Mouse (Mus musculus): ENCODE results near the gene Tescl. TPM values are rescaled to one million over a fixed set of nuclear protein-coding genes. Genes with fewer than 3 reads are reported as not detected.

Gene Tescl
- polyA plus RNA-seq, 1 experiment from 2014 or later = not detected

DNA sequence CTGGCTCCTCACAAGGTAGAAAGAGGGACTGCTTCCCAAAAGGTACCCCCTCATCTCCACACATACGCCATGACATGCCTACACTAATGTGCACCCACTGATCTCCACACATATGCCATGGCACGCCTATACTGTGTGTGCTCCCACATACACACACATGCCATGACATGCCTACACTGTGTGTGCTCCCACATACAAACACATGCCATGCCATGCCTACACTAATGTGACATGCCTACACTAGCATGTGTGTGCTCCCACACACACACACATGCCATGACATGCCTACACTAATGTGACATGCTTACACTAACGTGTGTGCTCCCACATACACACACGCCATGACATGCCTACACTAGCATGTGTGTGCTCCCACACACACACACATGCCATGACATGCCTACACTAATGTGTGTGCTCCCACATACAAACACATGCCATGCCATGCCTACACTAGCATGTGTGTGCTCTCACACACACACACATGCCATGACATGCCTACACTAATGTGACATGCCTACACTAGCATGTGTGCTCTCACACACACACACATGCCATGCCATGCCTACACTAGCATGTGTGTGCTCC lies 43.5 kb downstream of the Tescl start:
- Histone ChIP-seq H3K9ac (replicated peaks; ENCODE audit: low read length) (no peak overlapping the region), H3K4me2 (ENCODE audit: low read length) (no peak overlapping the region), H3K4me3 (replicated peaks; ENCODE audit: low read depth, low read length) (no peak overlapping the region), H3K4me1 (ENCODE audit: control insufficient read depth, insufficient read depth, low read length) (no peaks in the 10 kb centered on the region), H3K9me3 (ENCODE audit: control insufficient read depth, low read length) (no peaks in the 10 kb centered on the region), H3K36me3 (ENCODE audit: control insufficient read depth, insufficient read depth, low read length) (peaks cover 77% of the 10 kb centered on the region), H3K27ac (replicated peaks; ENCODE audit: low read depth, low read length) (no peak overlapping the region), H3K27me3 (ENCODE audit: control insufficient read depth, insufficient read depth, low read length) (no peaks in the 10 kb centered on the region)
- 99% methylated on average over 4 of the region's 4 CpGs for WGBS
- DNase-seq (no peak), ATAC-seq (ENCODE audit: low FRiP score, low TSS enrichment) (no peak)

DNA sequence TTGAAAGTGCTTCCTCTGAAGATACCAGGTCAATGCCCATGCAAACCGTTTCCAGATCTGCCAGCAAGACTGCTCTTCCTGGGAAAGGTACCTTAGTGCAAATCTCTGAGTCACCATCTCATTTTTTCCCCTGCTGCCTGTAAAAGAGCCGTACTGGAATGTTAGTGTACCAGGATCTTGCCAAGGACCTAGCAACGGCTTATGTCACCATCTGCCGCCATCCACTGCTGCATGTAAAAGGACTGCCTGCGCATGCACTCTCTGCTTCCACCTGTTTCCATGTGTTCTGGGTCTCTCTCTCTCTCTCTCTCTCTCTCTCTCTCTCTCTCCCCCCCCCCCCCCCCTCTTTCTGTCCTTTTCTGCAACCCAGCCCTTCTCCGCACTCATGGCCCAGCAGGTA lies 45.2 kb downstream of the Tescl start:
- no peak overlapping the region for H3K27ac ChIP-seq (replicated peaks; ENCODE audit: low read depth, low read length)
- peaks cover 60% of the 10 kb centered on the region for H3K36me3 ChIP-seq (ENCODE audit: control insufficient read depth, insufficient read depth, low read length)
- 94% methylated on average over 6 of the region's 6 CpGs for WGBS
- H3K4me2 ChIP-seq (ENCODE audit: low read length) = no peak overlapping the region
- DNase-seq (no peak), ATAC-seq (ENCODE audit: low FRiP score, low TSS enrichment) (no peak)
- H3K4me1 ChIP-seq (ENCODE audit: control insufficient read depth, insufficient read depth, low read length) = no peaks in the 10 kb centered on the region
- H3K9me3 ChIP-seq (ENCODE audit: control insufficient read depth, low read length) = no peaks in the 10 kb centered on the region
- no peak overlapping the region for H3K4me3 ChIP-seq (replicated peaks; ENCODE audit: low read depth, low read length)
- H3K27me3 ChIP-seq (ENCODE audit: control insufficient read depth, insufficient read depth, low read length) = no peaks in the 10 kb centered on the region
- H3K9ac ChIP-seq (replicated peaks; ENCODE audit: low read length) = no peak overlapping the region

GRCm38 (mm10) chr7:24287670-24288069 lies 46.1 kb downstream of the Tescl start:
- H3K27ac ChIP-seq (replicated peaks; ENCODE audit: low read depth, low read length) = no peak overlapping the region
- H3K4me2 ChIP-seq (ENCODE audit: low read length) = no peak overlapping the region
- DNase-seq (no peak), ATAC-seq (ENCODE audit: low FRiP score, low TSS enrichment) (no peak)
- peaks cover 54% of the 10 kb centered on the region for H3K36me3 ChIP-seq (ENCODE audit: control insufficient read depth, insufficient read depth, low read length)
- no peaks in the 10 kb centered on the region for H3K4me1 ChIP-seq (ENCODE audit: control insufficient read depth, insufficient read depth, low read length)
- 84% methylated on average over 5 of the region's 5 CpGs for WGBS
- no peaks in the 10 kb centered on the region for H3K27me3 ChIP-seq (ENCODE audit: control insufficient read depth, insufficient read depth, low read length)
- H3K9ac ChIP-seq (replicated peaks; ENCODE audit: low read length) = no peak overlapping the region
- H3K4me3 ChIP-seq (replicated peaks; ENCODE audit: low read depth, low read length) = no peak overlapping the region
- H3K9me3 ChIP-seq (ENCODE audit: control insufficient read depth, low read length) = no peaks in the 10 kb centered on the region

- H3K4me3 ChIP-seq (replicated peaks; ENCODE audit: low read depth, low read length) = no peak overlapping the region
- DNase-seq = no peak
- H3K4me2 ChIP-seq (ENCODE audit: low read length) = no peak overlapping the region
- 77% methylated on average over 4 of the region's 4 CpGs for WGBS
- H3K36me3 ChIP-seq (ENCODE audit: control insufficient read depth, insufficient read depth, low read length) = peaks cover 46% of the 10 kb centered on the region
- no peaks in the 10 kb centered on the region for H3K4me1 ChIP-seq (ENCODE audit: control insufficient read depth, insufficient read depth, low read length)
- H3K9me3 ChIP-seq (ENCODE audit: control insufficient read depth, low read length) = no peaks in the 10 kb centered on the region
- ATAC-seq (ENCODE audit: low FRiP score, low TSS enrichment) = no peak
- H3K27ac ChIP-seq (replicated peaks; ENCODE audit: low read depth, low read length) = no peak overlapping the region
- H3K9ac ChIP-seq (replicated peaks; ENCODE audit: low read length) = no peak overlapping the region
- no peaks in the 10 kb centered on the region for H3K27me3 ChIP-seq (ENCODE audit: control insufficient read depth, insufficient read depth, low read length)
Measured at GRCm38 (mm10) chr7:24286916-24287315, 46.8 kb downstream of the Tescl start.

GRCm38 (mm10) chr7:24286090-24286489 lies 47.6 kb downstream of the Tescl start:
- ATAC-seq (ENCODE audit: low FRiP score, low TSS enrichment) (no peak), DNase-seq (no peak)
- Histone ChIP-seq H3K4me2 (ENCODE audit: low read length) (no peak overlapping the region), H3K27me3 (ENCODE audit: control insufficient read depth, insufficient read depth, low read length) (no peaks in the 10 kb centered on the region), H3K27ac (replicated peaks; ENCODE audit: low read depth, low read length) (no peak overlapping the region), H3K36me3 (ENCODE audit: control insufficient read depth, insufficient read depth, low read length) (peaks cover 38% of the 10 kb centered on the region), H3K9me3 (ENCODE audit: control insufficient read depth, low read length) (no peaks in the 10 kb centered on the region), H3K4me1 (ENCODE audit: control insufficient read depth, insufficient read depth, low read length) (no peaks in the 10 kb centered on the region), H3K4me3 (replicated peaks; ENCODE audit: low read depth, low read length) (no peak overlapping the region), H3K9ac (replicated peaks; ENCODE audit: low read length) (no peak overlapping the region)
- WGBS = 52% methylated on average over 4 of the region's 4 CpGs

Small RNAs within 50 kb of the gene (microRNA-seq; reads per million reads assigned to microRNA genes)
- not detected for gene Gm27592

Other genes with a start within 250 kb of the Tescl start
- gene Zfp112, start 221.6 kb downstream of the Tescl start, polyA plus RNA-seq (2014; fragmentation: Nextera tagmentation; extraction: Ambion mirVana) = 7.6 and 8.3 TPM in 2 replicates
- 25.5 and 26.5 TPM in 2 replicates for gene Zfp235, start 199.8 kb downstream of the Tescl start, polyA plus RNA-seq (2014; fragmentation: Nextera tagmentation; extraction: Ambion mirVana)
- gene Zfp114, start 158.9 kb downstream of the Tescl start, polyA plus RNA-seq (2014; fragmentation: Nextera tagmentation; extraction: Ambion mirVana) = 2.5 and 4.3 TPM in 2 replicates
- gene Zfp111, start 122.5 kb downstream of the Tescl start, polyA plus RNA-seq (2014; fragmentation: Nextera tagmentation; extraction: Ambion mirVana) = 3.1 and 6.6 TPM in 2 replicates
- gene Zfp109, start 96.4 kb downstream of the Tescl start, polyA plus RNA-seq (2014; fragmentation: Nextera tagmentation; extraction: Ambion mirVana) = 2.7 and 3.7 TPM in 2 replicates
- gene Zfp108, start 79.1 kb downstream of the Tescl start, polyA plus RNA-seq (2014; fragmentation: Nextera tagmentation; extraction: Ambion mirVana) = 6.2 and 6.6 TPM in 2 replicates
- 5.9 and 8.7 TPM in 2 replicates for gene Zfp93, start 63.5 kb downstream of the Tescl start, polyA plus RNA-seq (2014; fragmentation: Nextera tagmentation; extraction: Ambion mirVana)
- 34.2 and 34.3 TPM in 2 replicates for gene Zfp61, start 32.7 kb downstream of the Tescl start, polyA plus RNA-seq (2014; fragmentation: Nextera tagmentation; extraction: Ambion mirVana)
- gene Zfp94, start 17.3 kb downstream of the Tescl start, polyA plus RNA-seq (2014; fragmentation: Nextera tagmentation; extraction: Ambion mirVana) = 18.9 and 19.2 TPM in 2 replicates
- gene Lypd5, start 15.3 kb upstream of the Tescl start, polyA plus RNA-seq (2014; fragmentation: Nextera tagmentation; extraction: Ambion mirVana) = not detected in 2 replicates
- gene Kcnn4, start 36.3 kb upstream of the Tescl start, polyA plus RNA-seq (2014; fragmentation: Nextera tagmentation; extraction: Ambion mirVana) = 0.43 and 0.45 TPM in 2 replicates
- 32.9 and 33.3 TPM in 2 replicates for gene Smg9, start 65.7 kb upstream of the Tescl start, polyA plus RNA-seq (2014; fragmentation: Nextera tagmentation; extraction: Ambion mirVana)
- not detected in 2 replicates for gene Irgc1, start 118.4 kb upstream of the Tescl start, polyA plus RNA-seq (2014; fragmentation: Nextera tagmentation; extraction: Ambion mirVana)
- 1.1 and 2.6 TPM in 2 replicates for gene Plaur, start 128.5 kb upstream of the Tescl start, polyA plus RNA-seq (2014; fragmentation: Nextera tagmentation; extraction: Ambion mirVana)
- gene Cadm4, start 148.1 kb upstream of the Tescl start, polyA plus RNA-seq (2014; fragmentation: Nextera tagmentation; extraction: Ambion mirVana) = 26.2 and 63.4 TPM in 2 replicates
- 216 and 303 TPM in 2 replicates for gene Zfp428, start 173.1 kb upstream of the Tescl start, polyA plus RNA-seq (2014; fragmentation: Nextera tagmentation; extraction: Ambion mirVana)
- 0.93 and 1.8 TPM in 2 replicates for gene AC161166.1, start 178.5 kb upstream of the Tescl start, polyA plus RNA-seq (2014; fragmentation: Nextera tagmentation; extraction: Ambion mirVana)
- gene Irgq, start 196.8 kb upstream of the Tescl start, polyA plus RNA-seq (2014; fragmentation: Nextera tagmentation; extraction: Ambion mirVana) = 24.6 and 30.3 TPM in 2 replicates
- gene Pinlyp, start 212.2 kb upstream of the Tescl start, polyA plus RNA-seq (2014; fragmentation: Nextera tagmentation; extraction: Ambion mirVana) = not detected in 2 replicates
- gene Xrcc1, start 212.4 kb upstream of the Tescl start, polyA plus RNA-seq (2014; fragmentation: Nextera tagmentation; extraction: Ambion mirVana) = 55.0 and 55.8 TPM in 2 replicates

All from midbrain, embryonic 14.5 days (tissue).